Mouse (Mus musculus) midbrain, embryonic 11.5 days (tissue): ENCODE measurements around the gene Smyd4. TPM values are rescaled to one million over a fixed set of nuclear protein-coding genes. Genes with fewer than 3 reads are reported as not detected.
"Not testable (repeated sequence)": the region's sequence is repeated elsewhere in the genome, so short reads cannot be mapped to it uniquely, and the experiment has no call there.

Experiments
- ATAC-seq: fragments of 200-750 bp; cut with Nextera tagmentation; 2 replicates; pipeline ENCODE4 v1.8.0; 2017; ENCODE audit warnings: moderate TSS enrichment, moderate library complexity; ENCODE audit not compliant: low FRiP score
- DNase-seq: peaks from one replicate; pipeline ENCODE4 v3.0.0; 2015; ENCODE audit warnings: low spot score; ENCODE audit errors: missing footprints
- H3K27ac ChIP-seq: fragments of 300-500 bp; sonication (generic); 2 replicates; pipeline ENCODE4 v1.5.1; 2014; ENCODE audit warnings: low read depth, low read length
- H3K27me3 ChIP-seq: fragments of 300-500 bp; sonication (generic); 2 replicates; pipeline ENCODE4 v1.6.1; 2014; ENCODE audit warnings: mild to moderate bottlenecking, low read length, moderate library complexity, mixed read lengths; ENCODE audit not compliant: control insufficient read depth, insufficient read depth
- H3K36me3 ChIP-seq: fragments of 300-500 bp; sonication (generic); 2 replicates; pipeline ENCODE4 v1.6.1; 2014; ENCODE audit warnings: mild to moderate bottlenecking, low read length, moderate library complexity, mixed read lengths; ENCODE audit not compliant: control insufficient read depth, insufficient read depth
- H3K4me1 ChIP-seq: fragments of 300-500 bp; sonication (generic); 2 replicates; pipeline ENCODE4 v1.6.1; 2014; ENCODE audit warnings: low read length; ENCODE audit not compliant: control insufficient read depth, insufficient read depth
- H3K4me2 ChIP-seq: fragments of 300-500 bp; sonication (generic); 2 replicates; pipeline ENCODE4 v1.6.1; 2014; ENCODE audit warnings: mild to moderate bottlenecking, moderate library complexity
- H3K4me3 ChIP-seq: fragments of 300-500 bp; sonication (generic); 2 replicates; pipeline ENCODE4 v1.5.1; 2014; ENCODE audit warnings: low read depth, low read length
- H3K9ac ChIP-seq: fragments of 300-500 bp; sonication (generic); 2 replicates; pipeline ENCODE4 v1.6.1; 2014; ENCODE audit warnings: low read length
- H3K9me3 ChIP-seq: fragments of 300-500 bp; sonication (generic); 2 replicates; pipeline ENCODE4 v1.6.1; 2016; ENCODE audit warnings: low read length; ENCODE audit not compliant: control insufficient read depth
- WGBS: fragments of 180-500 bp; shearing (Covaris S2); extraction: QIAGEN DNeasy Blood & Tissue Kit; methylation state at CpG from one replicate; pipeline ENCODE4 v1.1.7; 2014; 5-methylcytosine and 5-hydroxymethylcytosine counted together
- polyA plus RNA-seq: library from polyadenylated mRNA; unstranded; fragments of >200 nt; fragmentation: Nextera tagmentation; extraction: Ambion mirVana; gene quantifications from 2 replicates; pipeline ENCODE4 v1.2.1, GENCODE M21; 2014

Smyd4 gene
- polyA plus RNA-seq, 1 experiment from 2014 or later: 11.6 TPM

GRCm38 (mm10) chr11:75355475-75355874 is 7.2 kb downstream of the Smyd4 start:
- Histone ChIP-seq H3K36me3 (no peaks in the 10 kb centered on the region), H3K9ac (no peak overlapping the region), H3K4me2 (no peak overlapping the region), H3K4me3 (no peak overlapping the region), H3K9me3 (no peaks in the 10 kb centered on the region), H3K4me1 (no peaks in the 10 kb centered on the region), H3K27me3 (no peaks in the 10 kb centered on the region), H3K27ac (no peak overlapping the region)
- peak; percentile 60 for DNase-seq
- WGBS: 97% methylated on average over 1 of the region's 1 CpGs
- no peak for ATAC-seq

GRCm38 (mm10) chr11:75377125-75377524 is 28.9 kb downstream of the Smyd4 start:
- Histone ChIP-seq H3K27ac (no peak overlapping the region), H3K4me3 (no peak overlapping the region), H3K27me3 (no peaks in the 10 kb centered on the region), H3K4me2 (no peak overlapping the region), H3K9ac (no peak overlapping the region), H3K4me1 (no peaks in the 10 kb centered on the region), H3K36me3 (no peaks in the 10 kb centered on the region), H3K9me3 (no peaks in the 10 kb centered on the region)
- no peak for DNase-seq
- 95% methylated on average over 1 of the region's 1 CpGs for WGBS
- ATAC-seq: no peak

- not testable (repeated sequence) for H3K9me3 ChIP-seq, ATAC-seq, H3K9ac ChIP-seq, H3K27ac ChIP-seq, H3K36me3 ChIP-seq, DNase-seq, H3K4me3 ChIP-seq, H3K27me3 ChIP-seq, H3K4me1 ChIP-seq, H3K4me2 ChIP-seq
- WGBS: 89% methylated on average over 2 of the region's 2 CpGs
Observed at GRCm38 (mm10) chr11:75378786-75379185, 30.6 kb downstream of the Smyd4 start.

GRCm38 (mm10) chr11:75383529-75383928 is 35.3 kb downstream of the Smyd4 start:
- not testable (repeated sequence) for H3K27ac ChIP-seq, H3K4me1 ChIP-seq, ATAC-seq, H3K27me3 ChIP-seq, H3K9me3 ChIP-seq, H3K4me2 ChIP-seq, DNase-seq, H3K4me3 ChIP-seq, H3K9ac ChIP-seq, H3K36me3 ChIP-seq
- WGBS: 58% methylated on average over 3 of the region's 3 CpGs

GRCm38 (mm10) chr11:75395611-75396010 is 47.4 kb downstream of the Smyd4 start:
- DNase-seq (no peak), ATAC-seq (no peak)
- Histone ChIP-seq H3K9ac (no peak overlapping the region), H3K27ac (no peak overlapping the region), H3K4me1 (no peaks in the 10 kb centered on the region), H3K9me3 (no peaks in the 10 kb centered on the region), H3K36me3 (no peaks in the 10 kb centered on the region), H3K27me3 (no peaks in the 10 kb centered on the region), H3K4me3 (no peak overlapping the region), H3K4me2 (no peak overlapping the region)
- WGBS: 94% methylated on average over 1 of the region's 1 CpGs

GRCm38 (mm10) chr11:75397452-75397851 is 49.2 kb downstream of the Smyd4 start:
- Histone ChIP-seq H3K27ac (no peak overlapping the region), H3K27me3 (no peaks in the 10 kb centered on the region), H3K4me2 (no peak overlapping the region), H3K4me3 (no peak overlapping the region), H3K9me3 (no peaks in the 10 kb centered on the region), H3K9ac (no peak overlapping the region), H3K36me3 (no peaks in the 10 kb centered on the region), H3K4me1 (no peaks in the 10 kb centered on the region)
- ATAC-seq (no peak), DNase-seq (no peak)
- 93% methylated on average over 7 of the region's 7 CpGs for WGBS

GRCm38 (mm10) chr11:75399411-75399841 is 51.2 kb downstream of the Smyd4 start:
- no peak overlapping the region for H3K9ac ChIP-seq
- no peaks in the 10 kb centered on the region for H3K9me3 ChIP-seq
- no peak overlapping the region for H3K27ac ChIP-seq
- ATAC-seq: no peak
- H3K4me1 ChIP-seq: no peaks in the 10 kb centered on the region
- 88% methylated on average over 11 of the region's 11 CpGs for WGBS
- no peaks in the 10 kb centered on the region for H3K27me3 ChIP-seq
- no peak for DNase-seq
- no peaks in the 10 kb centered on the region for H3K36me3 ChIP-seq
- no peak overlapping the region for H3K4me2 ChIP-seq
- no peak overlapping the region for H3K4me3 ChIP-seq

GRCm38 (mm10) chr11:75400099-75400498 is 51.9 kb downstream of the Smyd4 start:
- DNase-seq (peak; percentile 56), ATAC-seq (no peak)
- H3K4me3 ChIP-seq: no peak overlapping the region
- WGBS: 57% methylated on average over 9 of the region's 9 CpGs
- no peaks in the 10 kb centered on the region for H3K36me3 ChIP-seq
- no peak overlapping the region for H3K9ac ChIP-seq
- no peak overlapping the region for H3K4me2 ChIP-seq
- H3K27ac ChIP-seq: no peak overlapping the region
- no peaks in the 10 kb centered on the region for H3K27me3 ChIP-seq
- no peaks in the 10 kb centered on the region for H3K4me1 ChIP-seq
- H3K9me3 ChIP-seq: no peaks in the 10 kb centered on the region

- Histone ChIP-seq H3K4me1 (no peaks in the 10 kb centered on the region), H3K27me3 (no peaks in the 10 kb centered on the region), H3K9me3 (no peaks in the 10 kb centered on the region), H3K27ac (no peak overlapping the region), H3K4me3 (no peak overlapping the region), H3K4me2 (no peak overlapping the region), H3K36me3 (no peaks in the 10 kb centered on the region), H3K9ac (no peak overlapping the region)
- ATAC-seq: peak; percentile 38; the same call in 1 of the 2 replicates
- 69% methylated on average over 5 of the region's 5 CpGs for WGBS
- DNase-seq: peak; percentile 88
Observed at GRCm38 (mm10) chr11:75402271-75402690, 54.0 kb downstream of the Smyd4 start.
